Mouse (Mus musculus) urinary bladder, postnatal 14 days (tissue): ENCODE data around the gene Rab3gap1.

Experiments
- DNase-seq: peaks from one replicate; pipeline ENCODE4 v3.0.0; 2021; ENCODE audit warnings: low spot score

Gene Rab3gap1

GRCm38 (mm10) chr1:127983274-127983993, 114.9 kb downstream of the Rab3gap1 start:
- DNase-seq = no peak

- DNase-seq = no peak
Observed at GRCm38 (mm10) chr1:127985391-127985790, 116.8 kb downstream of the Rab3gap1 start.

- DNase-seq = no peak
Observed at GRCm38 (mm10) chr1:127988246-127988645, 119.7 kb downstream of the Rab3gap1 start.

- no peak for DNase-seq
Observed at GRCm38 (mm10) chr1:127989387-127989786, 120.8 kb downstream of the Rab3gap1 start.

- DNase-seq = no peak
Observed at GRCm38 (mm10) chr1:127989876-127990731, 121.5 kb downstream of the Rab3gap1 start.
